Mouse (Mus musculus) erythroblast, embryonic 14.5 days (primary cell): ENCODE measurements around the gene Sh3kbp1.

Experiments
- GATA1 ChIP-seq: IDR thresholded peaks from 2 replicates; pipeline ENCODE4 v1.6.1; 2012; ENCODE audit warnings: low read length, inconsistent platforms, mixed read lengths
- TAL1 ChIP-seq: IDR thresholded peaks from 3 replicates; pipeline ENCODE4 v1.6.1; 2012; ENCODE audit warnings: low read length, inconsistent platforms, mixed read lengths

- TF ChIP-seq GATA1 (no peak), TAL1 (no peak)
Measured at GRCm38 (mm10) chrX:159953546-159954429, 326.7 kb downstream of the Sh3kbp1 start.
